Mouse (Mus musculus): ENCODE data around the gene D430019H16Rik.

GRCm38 (mm10) chr12:105476993-105477392 is 23.3 kb downstream of the D430019H16Rik start:
- no peak for TF ChIP-seq CTCF (IDR thresholded peaks at IDR 0.05; ENCODE audit: low read depth, low read length)
- no peak for TF ChIP-seq GATA2 (IDR thresholded peaks at IDR 0.05; ENCODE audit: borderline replicate concordance, low read depth, low read length)
- no peak for TF ChIP-seq TAL1 (conservative IDR thresholded peaks at IDR 0.05; ENCODE audit: low read depth, low read length)
- TF ChIP-seq POLR2AphosphoS5 (IDR thresholded peaks at IDR 0.05; ENCODE audit: insufficient replicate concordance, low read depth, low read length), result no peak
